Mouse (Mus musculus) Muller cell, postnatal 12 days (primary cell): ENCODE data around the gene Pex11g.

Source experiments
- DNase-seq: peaks from one replicate; pipeline ENCODE4 v3.0.0-alpha.2; 2015; ENCODE audit errors: inconsistent ontology term

The Pex11g gene

DNA sequence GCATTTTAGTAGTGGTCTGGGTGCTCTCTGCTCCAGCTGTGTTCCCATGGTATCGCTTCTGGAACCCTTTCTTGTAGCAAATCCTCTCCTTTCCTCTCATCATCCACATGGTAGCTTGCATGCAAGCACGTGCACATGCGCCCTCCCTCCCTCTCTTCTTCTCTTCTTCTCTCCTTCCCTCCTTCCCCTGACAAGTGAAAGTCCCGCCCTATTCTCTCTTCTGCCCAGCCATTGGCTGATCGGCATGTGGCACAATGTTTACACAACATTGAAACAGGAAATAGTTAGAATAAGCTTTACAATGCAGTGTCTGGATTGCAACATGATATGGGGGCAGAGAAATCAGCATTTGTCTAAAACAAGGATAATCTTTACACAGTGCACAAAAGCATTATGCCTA lies 14.1 kb upstream of the Pex11g start:
- no peak for DNase-seq

DNA sequence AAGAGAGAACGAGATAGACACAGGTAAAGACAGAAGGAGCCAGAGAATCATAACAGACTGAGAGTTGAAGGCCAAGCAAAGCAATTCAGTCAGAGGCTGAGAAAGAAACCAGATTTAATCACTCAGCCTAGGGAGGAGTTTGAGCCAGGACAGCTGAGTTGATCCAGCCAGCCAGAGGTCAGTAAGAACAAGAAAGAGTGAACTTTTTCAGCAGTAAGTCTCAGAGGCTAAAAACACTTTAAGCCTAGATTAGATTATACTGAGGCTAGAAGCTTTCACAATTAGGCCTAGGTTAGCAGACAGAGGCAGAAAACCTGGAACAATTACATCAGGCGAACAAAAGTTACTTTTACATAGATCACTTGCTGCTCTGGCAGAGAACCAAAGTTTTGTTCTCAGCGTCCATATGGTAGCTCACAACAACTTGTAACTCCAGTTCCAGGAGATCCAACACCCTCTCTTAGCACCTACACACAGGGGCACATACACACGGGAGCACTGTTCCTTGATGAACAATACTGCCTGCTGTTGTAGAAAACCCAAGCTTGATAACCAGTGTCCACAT lies 12.8 kb upstream of the Pex11g start:
- DNase-seq = no peak

DNA sequence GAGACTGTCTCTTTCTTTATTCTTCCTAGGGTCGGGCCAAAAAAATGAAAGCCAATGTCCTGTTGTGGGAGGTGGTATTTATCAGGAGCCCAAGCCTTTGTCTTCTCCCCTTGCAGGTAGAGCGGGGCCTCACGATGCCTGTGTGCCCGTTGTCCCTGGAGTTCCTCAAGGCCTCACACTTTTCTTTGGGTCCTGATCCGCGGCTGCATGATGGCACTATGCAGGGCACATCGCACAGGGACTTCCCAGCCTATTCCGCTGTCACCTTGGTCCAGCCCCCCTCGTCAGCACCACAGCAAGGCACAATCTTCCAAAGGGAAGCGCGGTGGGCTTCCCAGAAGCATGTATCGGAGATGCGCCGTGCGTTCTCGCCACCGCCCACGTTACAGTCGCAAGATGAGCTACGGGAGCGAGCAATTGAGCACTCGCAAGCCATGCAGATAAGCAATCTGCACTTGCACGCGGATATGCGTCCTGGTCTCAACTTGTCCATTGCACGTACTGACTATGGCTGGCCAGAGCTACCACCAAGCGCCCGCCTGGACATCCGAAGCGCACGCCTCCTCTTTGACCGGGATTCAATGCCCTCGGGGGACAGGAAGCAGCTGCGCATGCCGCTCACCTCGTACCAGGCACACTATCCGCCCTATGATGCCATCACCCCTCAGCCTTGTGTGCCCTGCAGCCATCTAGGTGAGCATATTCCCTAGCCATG lies 8.4 kb upstream of the Pex11g start:
- DNase-seq = no peak

DNA sequence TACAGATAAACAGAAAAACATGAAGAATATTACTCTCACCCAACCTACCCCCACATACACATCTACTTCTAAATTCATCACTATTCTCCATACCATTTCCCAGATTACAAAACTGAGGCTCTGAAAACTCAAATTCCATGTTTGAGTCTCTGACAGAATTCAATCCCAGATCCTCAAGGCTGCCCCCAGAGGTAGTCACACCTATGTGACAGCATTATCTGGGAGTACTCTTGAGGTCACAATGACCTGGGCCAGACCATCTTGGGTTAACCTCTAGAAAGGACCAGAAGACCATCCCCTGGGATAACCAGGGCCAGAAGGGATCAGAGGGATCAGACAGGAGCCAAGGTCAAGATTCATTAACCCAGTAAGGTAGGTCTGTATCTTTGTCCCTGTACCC lies 3.1 kb upstream of the Pex11g start, which contains the start of gene Tex45:
Gene Tex45, plus strand, starts transcription at position 301 of the 400 bp plus-strand sequence.
- no peak for DNase-seq

DNA sequence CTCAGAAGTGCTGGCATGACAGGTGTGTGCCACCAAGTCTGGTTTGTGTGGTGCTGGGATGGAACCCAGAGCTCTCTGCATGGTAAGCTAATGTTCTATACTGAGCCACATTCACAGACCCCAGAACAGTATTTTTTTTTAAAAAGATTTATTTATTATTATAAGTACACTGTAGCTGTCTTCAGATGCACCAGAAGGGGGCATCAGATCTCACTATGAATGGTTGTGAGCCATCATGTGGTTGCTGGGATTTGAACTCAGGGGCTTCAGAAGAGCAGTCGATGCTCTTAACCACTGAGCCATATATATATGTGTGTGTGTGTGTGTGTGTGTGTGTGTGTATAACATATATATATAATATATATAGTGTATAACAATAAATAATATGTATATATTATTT lies 1.4 kb upstream of the Pex11g start:
- DNase-seq = no peak

DNA sequence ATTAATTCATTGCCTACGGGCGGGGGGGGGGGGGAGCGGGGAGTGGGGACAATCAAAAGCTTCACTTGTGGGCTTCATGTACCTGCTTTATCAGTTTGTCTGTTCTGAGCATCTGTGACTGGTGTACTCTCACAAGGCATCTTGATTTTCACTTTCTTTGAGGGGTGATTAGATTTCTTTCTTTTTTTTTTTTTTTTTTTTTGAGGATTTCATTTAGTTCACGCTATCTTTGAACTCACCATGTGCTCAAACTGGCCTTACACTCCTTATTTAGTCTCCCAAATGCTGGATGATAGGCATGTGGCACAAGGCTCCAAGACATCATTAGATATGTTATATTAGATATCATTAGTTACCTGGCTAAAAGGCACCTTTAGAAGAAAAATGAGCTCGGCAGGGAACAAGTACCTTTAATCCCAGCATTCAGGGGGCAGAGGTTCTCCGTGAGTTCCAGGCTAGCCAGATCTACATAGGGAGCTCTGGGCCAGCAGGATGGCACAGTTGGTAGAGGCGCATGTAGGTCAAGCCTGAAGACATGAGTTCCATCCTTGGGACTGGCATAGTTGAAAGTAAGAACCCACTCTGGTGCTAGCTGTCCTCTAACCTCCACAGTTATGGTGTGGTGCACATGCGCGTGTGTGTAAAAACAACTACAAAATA lies 536 bp upstream of the Pex11g start:
- no peak for DNase-seq

DNA sequence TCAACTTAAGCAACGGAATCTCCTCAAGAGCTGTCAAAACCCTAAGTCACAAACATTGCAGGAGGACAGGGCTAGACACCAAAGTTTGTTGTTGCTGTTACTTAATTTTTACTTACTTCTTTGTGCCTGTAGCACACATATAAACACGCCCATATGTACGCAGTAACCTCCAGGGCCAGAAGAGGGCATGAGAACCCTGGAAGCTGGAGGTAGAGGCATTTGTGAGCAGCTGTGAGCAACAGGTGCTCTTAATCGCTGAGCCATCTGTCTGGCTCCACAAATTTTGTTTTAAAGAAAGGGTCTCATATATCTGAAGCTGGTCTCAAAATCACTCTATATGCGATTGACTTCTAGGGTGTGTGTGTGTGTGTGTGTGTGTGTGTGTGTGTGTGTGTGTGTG lies 3.2 kb downstream of the Pex11g start:
- peak; percentile 9 for DNase-seq

DNA sequence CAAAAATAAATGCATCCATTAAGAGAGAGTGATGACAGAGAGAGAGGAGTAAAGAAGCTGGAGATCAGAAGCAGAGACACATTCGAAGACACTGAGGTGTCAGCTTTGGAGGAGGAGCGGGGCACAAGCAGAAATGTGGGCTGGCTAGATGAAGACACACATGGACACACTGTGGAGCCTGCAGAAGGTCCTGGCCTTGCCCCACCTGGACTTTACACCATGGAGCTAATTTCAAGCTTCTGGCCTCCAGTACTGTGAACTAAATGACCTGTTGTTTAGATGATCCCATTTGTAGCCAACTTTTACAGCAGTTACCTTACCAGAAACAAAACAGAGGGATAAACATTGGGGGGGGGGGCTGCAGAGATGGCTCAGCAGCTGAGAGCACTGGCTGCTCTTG lies 4.2 kb downstream of the Pex11g start:
- no peak for DNase-seq

DNA sequence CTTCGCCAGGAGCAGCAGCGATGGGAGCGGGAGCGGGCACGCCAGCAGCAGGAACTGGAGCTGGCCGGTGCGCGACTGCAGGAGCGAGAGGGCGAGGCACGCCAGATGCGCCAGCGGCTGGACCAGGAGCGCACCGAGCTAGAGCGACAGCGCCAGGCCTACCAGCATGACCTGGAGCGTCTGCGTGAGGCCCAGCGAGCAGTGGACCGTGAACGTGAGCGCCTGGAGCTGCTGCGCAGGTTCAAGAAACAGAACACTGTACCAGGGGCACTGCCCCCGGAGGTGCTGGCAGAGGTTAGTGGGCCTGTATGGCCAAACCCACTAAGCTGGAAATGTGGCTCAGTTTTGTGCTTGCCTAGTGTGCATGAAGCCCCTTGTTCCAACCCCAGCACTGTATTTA lies 15.5 kb downstream of the Pex11g start:
- DNase-seq = no peak

DNA sequence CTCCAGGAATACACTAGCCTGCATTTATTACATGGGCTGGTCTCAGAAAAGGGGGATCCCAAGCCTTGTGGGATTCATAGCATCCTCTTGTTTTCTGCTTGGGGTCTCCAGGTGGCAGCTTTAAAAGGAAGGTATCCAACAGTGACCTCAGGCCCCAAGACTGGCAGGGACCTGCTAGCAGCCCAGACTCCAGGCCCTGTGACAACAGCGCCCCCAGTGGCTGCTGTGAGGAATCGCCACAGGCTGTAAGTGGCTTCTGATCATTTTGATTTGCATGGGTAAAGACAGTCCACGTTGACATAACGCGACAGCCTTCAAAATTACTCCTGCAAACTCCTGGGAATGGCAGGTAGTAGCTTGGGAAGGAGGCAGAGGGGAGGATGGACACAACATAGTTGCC lies 16.8 kb downstream of the Pex11g start:
- DNase-seq = peak; percentile 17

DNA sequence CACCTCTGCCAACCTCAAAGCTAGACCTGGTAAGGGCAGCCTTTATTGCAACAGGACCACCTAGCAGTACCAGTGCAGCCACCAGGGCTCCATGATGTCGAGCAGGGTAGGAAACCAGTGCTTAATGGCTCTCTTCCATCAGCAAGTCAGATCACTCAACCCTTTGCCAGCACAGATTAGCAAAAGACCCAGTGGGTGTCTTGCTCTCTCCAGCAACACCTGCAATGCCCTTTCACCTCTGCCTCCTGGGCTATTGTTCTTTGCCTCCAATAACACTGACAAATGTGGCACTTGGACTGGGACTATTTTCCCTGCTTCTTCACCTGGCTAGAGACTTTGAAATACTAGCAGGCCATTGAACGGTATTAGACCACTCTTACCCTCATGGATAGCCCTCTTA lies 18.3 kb downstream of the Pex11g start:
- DNase-seq = no peak

DNA sequence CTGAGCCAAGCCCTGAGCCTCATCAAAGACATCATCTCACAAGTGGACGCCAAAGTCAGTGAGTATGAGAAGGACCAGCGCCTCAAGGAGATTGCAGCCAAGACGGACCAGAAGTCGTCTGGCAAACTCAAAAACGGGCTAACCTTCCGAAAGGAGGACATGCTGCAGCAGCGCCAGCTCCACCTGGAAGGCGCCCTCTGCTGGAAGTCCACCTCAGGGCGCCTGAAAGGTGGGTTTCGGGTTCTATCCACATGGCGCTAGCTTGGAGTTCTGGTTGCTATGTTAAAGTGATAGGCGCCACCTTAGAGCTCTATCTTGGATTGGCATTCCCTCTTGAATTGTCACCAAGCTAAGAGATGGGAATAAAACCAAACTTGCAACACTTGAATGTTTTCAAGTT lies 28.0 kb downstream of the Pex11g start:
- DNase-seq = no peak

DNA sequence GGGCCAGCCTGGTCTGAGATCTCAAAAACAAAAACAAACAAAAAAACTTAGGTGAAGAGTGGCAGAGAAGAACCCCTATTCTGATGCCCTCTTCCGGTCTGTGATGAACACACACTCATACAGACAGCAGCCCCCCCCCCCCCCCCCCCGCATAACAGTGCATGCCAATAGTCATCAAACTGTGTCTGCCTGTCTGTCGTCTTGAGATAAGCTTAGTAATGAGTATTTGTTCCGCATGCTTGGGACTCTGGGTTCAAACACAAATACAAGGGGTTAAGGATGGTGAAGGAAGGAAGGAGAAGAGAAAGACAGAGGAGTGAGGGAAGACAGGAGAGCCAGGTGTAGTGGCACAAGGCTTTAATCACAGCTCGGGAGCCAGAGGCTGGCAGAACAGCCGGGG lies 31.0 kb downstream of the Pex11g start:
- no peak for DNase-seq

DNA sequence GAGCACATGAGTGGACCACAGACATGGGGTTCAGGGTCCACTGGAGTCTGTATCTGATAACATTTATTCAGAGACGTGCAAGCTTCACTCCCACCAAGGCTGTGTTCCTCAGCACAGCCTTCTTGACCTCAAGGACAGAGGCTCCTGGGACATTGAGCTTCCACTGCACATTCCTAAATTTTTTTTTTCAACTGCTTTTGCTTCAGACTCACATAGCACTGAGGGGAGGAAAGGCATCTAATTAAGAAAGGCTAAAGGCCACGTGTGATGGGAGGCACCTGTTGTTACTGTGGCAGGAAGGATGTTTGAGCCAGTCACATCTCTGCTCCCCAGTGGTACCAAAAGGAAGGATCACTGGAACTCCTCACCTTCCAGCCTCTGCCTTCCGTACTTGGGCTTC lies 36.4 kb downstream of the Pex11g start:
- no peak for DNase-seq

DNA sequence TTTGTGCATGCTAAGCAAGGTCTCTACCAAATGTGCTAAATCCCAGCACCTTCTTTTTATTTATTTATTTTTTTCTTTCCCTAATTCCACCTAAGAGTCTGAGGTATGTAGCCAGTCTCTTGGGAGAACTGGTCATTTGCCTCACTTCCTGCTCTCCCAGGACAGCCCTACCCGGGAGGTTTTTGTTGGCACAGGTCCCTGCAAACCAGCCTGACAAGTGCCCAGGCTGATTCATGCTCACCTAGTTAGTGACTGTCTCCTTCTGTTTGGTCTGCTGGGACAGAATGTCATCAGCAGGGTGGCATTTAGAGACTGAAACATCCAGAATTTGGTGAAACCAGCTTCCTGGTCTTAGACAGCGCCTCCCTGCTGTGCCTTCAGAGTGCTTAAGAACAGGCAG lies 37.5 kb downstream of the Pex11g start:
- DNase-seq = peak; percentile 80

DNA sequence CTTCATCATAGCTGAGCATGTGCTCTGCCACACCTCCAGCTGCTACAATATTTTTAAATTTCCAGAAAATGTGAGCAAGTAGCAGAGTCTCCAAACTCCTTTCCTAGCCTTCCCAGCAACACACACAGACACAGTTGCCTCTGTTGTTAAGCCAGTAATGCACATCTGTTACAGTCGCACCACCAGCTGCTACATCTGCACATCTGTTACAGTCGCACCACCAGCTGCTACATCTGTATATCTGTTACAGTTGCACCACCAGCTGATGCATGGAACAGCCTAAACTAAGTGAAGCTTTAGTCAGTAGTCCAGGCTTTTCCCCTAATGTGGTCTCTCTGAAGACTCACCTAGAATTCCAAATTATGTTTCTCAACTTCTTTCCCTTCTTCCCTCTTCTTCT lies 39.1 kb downstream of the Pex11g start:
- no peak for DNase-seq

DNA sequence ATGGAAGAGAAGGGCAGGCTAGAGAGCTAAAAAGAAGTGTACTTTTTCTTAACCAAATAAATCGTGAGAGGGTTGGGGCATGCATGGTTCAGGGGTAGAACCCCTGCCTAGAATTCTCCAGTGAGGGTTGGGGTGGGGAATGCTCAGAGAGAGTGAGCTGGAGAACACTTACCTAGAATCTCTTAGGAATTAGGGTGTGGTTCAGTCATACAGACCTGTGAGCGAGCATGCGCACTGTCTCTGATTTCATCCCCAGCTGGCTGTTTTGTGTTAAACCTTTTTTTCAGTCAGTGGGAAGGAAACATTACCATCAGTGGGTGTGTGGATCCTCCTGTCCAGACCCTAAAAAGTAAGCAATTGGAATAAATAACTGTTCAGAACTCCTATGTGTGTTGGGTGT lies 41.3 kb downstream of the Pex11g start:
- DNase-seq = no peak

DNA sequence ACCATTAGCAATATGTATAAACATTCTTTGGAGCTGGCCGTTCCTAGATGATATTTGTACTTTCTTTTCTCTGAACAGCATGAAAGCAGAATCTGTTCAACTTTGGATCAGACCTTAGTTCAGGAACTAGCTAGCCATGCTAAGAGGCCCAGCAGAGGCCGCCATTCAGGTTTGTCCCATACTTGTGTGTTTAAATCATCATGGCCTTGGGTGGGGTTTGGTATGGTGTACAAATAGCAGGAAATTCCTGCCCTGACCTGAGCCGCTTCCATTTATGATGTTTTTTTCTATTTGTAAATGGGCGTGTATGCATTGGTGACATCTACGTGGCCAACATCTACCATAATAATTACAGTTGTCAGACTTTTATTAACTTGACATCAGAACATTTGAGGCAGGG lies 42.3 kb downstream of the Pex11g start:
- DNase-seq = no peak

DNA sequence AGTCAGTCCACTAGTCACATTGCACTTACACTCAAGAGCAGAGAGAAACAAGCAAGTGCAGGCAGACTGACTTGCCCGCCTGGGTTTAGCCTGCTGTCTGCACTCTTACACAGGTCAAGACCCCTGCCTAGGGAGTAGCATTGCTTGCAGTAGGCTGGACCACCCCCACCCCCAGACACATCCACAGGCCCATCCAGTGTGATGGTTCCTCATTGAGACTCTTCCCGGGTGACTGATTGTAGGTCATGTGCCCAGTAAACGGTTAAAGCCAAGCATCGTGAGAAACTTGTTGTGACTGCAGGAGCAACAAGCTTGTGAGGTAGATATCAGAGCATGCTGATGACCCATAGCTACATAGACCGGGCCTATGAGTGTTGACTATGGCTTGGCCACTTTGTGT lies 46.0 kb downstream of the Pex11g start:
- no peak for DNase-seq

DNA sequence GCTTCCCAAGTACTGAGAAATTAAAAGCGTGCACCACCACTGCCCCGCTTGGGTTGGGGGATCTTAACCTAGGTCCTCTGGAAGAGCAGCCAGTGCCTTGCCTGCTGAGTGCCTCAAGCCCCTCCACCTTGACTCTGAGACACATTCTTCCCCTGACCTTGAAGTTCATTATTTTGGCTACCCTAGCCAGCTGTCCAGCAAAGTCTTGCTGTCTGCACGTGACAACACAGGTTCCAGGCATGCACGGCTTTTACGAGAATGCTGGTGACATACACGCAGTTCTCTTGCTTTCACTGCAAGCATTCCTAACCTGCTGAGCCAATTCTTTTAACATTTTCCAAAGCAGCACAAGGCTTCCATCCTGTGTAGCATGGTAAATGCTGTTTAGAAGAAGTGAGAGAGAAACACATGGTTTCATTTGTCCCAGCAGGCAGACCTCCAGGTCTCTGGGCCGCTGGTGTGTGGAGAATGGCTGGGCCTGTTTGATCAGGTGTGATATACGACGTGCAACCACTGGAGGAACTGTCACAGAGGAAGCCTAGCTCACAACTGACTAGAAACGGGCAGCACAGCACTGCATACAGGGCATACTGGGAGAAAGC lies 47.3 kb downstream of the Pex11g start:
- no peak for DNase-seq

DNA sequence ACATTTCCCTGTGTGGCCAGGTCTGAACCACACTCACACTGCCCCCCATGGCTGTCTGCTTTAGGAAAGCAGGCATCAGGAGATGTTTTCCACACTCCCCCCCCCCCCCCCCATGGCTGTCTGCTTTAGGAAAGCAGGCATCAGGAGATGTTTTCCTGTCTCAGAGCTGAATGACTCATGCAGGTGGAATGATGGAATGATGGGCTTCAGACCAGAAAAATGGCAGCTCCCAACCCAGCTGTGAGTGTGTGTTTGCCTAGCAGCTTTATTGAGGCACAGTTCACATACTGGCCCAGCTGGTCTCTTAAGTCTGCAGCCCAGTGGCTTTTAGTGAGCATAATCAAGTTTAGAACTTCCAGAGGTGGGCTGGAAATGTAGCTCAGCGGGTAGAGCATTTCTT lies 49.4 kb downstream of the Pex11g start:
- peak; percentile 97 for DNase-seq

DNA sequence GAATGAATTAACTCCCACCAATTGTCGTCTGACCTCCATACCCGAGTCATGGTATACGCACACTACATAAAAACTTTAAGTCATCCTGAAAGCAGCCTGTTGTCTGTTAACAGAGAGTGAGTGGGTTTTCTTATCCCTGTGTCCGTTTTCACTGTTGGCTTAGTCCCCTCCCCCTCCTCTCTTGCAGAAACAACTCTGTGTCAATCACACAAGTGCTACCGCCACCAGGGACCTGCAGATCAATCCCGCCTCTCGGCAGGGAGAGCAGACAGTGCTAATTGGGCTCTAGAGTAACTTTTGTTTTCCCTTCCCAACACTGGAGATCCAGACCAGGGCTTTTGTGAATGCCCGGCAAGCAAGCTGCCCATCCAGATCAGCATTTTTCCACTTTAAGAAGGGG lies 50.0 kb downstream of the Pex11g start:
- peak; percentile 78 for DNase-seq

DNA sequence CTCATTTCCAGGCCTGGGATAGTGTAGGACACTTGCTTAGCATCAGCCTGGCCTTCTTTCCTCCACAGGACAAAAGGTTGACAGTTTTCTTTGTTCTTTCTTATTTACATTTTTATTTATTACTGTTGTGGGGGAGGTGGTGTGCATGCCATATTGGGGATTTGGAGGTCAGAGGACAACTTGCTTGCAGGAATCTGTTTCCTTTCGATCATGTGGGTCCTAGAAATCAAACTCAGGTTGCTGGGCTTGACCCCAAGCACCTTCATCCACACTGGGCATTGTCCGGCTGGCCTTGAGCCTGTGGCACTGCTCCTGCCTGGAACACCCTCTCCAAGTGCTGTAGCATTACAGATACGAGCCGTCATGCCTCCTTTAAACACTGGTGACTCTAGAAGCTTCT lies 50.6 kb downstream of the Pex11g start:
- DNase-seq = no peak
